Mouse (Mus musculus) layer of hippocampus, adult 2 months (tissue): ENCODE results near the gene Gnb5. TPM values are rescaled to one million over a fixed set of nuclear protein-coding genes. Genes with fewer than 3 reads are reported as not detected.

Experiments used
- DNase-seq, 2 experiments: peaks; one replicate each; pipeline ENCODE4 v3.0.0; 2022; ENCODE audit warnings: low spot score in 2 of 2
- H3K27ac ChIP-seq: fragments of 200-600 bp; 2 replicates; pipeline ENCODE4 v1.8.1; 2022
- H3K4me3 ChIP-seq: fragments of 200-600 bp; 2 replicates; pipeline ENCODE4 v1.8.1; 2022; ENCODE audit warnings: mild to moderate bottlenecking
- CTCF ChIP-seq: fragments of 200-600 bp; conservative IDR thresholded peaks from 2 replicates; pipeline ENCODE4 v1.8.1; 2022; ENCODE audit warnings: antibody characterized with exemption, mild to moderate bottlenecking, moderate library complexity
- total RNA-seq, 2 experiments: library from RNA; stranded (reverse); gene quantifications; 2 replicates each; pipeline ENCODE4 v1.2.3; 2021

Gnb5 gene
- total RNA-seq, 2 experiments from 2014 or later = 125 to 127 TPM

GRCm38 (mm10) chr9:75313832-75314516 is 7.9 kb downstream of the Gnb5 start:
- TF ChIP-seq CTCF = peak; percentile 36
- Histone ChIP-seq H3K27ac (peak overlapping the region; percentile 94), H3K4me3 (peak overlapping the region; percentile 93)
- DNase-seq = peak; percentile 86 to 88

GRCm38 (mm10) chr9:75314517-75315105 is 8.5 kb downstream of the Gnb5 start:
- DNase-seq = peak in 1 of 2 experiments; percentile 28
- TF ChIP-seq CTCF = no peak

GRCm38 (mm10) chr9:75315238-75315637 is 9.2 kb downstream of the Gnb5 start:
- Histone ChIP-seq H3K27ac (peak overlapping the region; percentile 94; the same call in 1 of the 2 replicates), H3K4me3 (peak overlapping the region; percentile 93)
- no peak for DNase-seq
- TF ChIP-seq CTCF = no peak

More at GRCm38 (mm10) chr9:75314517-75315105, 8.5 kb downstream of the Gnb5 start:
- H3K4me3 ChIP-seq = peak overlapping the region; percentile 93
- H3K27ac ChIP-seq = peak overlapping the region; percentile 94

GRCm38 (mm10) chr9:75316771-75317170 is 10.7 kb downstream of the Gnb5 start:
- no peak for DNase-seq
- no peak overlapping the region for H3K27ac ChIP-seq
- no peak overlapping the region for H3K4me3 ChIP-seq
- no peak for TF ChIP-seq CTCF

GRCm38 (mm10) chr9:75318196-75318595 is 12.1 kb downstream of the Gnb5 start:
- Histone ChIP-seq H3K4me3 (no peak overlapping the region), H3K27ac (peak overlapping the region; percentile 69; the same call in 1 of the 2 replicates)
- no peak for DNase-seq
- no peak for TF ChIP-seq CTCF

GRCm38 (mm10) chr9:75319365-75319764 is 13.3 kb downstream of the Gnb5 start:
- TF ChIP-seq CTCF = peak; percentile 67
- no peak overlapping the region for H3K4me3 ChIP-seq
- peak; percentile 42 to 52 for DNase-seq
- H3K27ac ChIP-seq = peak overlapping the region; percentile 69

GRCm38 (mm10) chr9:75322099-75322885 is 16.2 kb downstream of the Gnb5 start:
- DNase-seq = peak in 1 of 2 experiments; percentile 47
- H3K27ac ChIP-seq = peak overlapping the region; percentile 87
- no peak for TF ChIP-seq CTCF

GRCm38 (mm10) chr9:75328047-75328446 is 22.0 kb downstream of the Gnb5 start:
- no peak for TF ChIP-seq CTCF
- DNase-seq = no peak
- H3K4me3 ChIP-seq = no peak overlapping the region
- no peak overlapping the region for H3K27ac ChIP-seq

More at GRCm38 (mm10) chr9:75322099-75322885, 16.2 kb downstream of the Gnb5 start:
- no peak overlapping the region for H3K4me3 ChIP-seq

- peak in 1 of 2 experiments; percentile 58 for DNase-seq
- no peak overlapping the region for H3K4me3 ChIP-seq
- no peak for TF ChIP-seq CTCF
- 0 out of 2 replicates have a peak overlapping the region, but pooled peaks have one; percentile 32 for H3K27ac ChIP-seq
These were observed 24.7 kb downstream of the Gnb5 start for GRCm38 (mm10) chr9:75330821-75331220.

GRCm38 (mm10) chr9:75334440-75334839 is 28.4 kb downstream of the Gnb5 start:
- DNase-seq = no peak
- H3K4me3 ChIP-seq = no peak overlapping the region
- peak; percentile 38; the same call in 1 of the 2 replicates for TF ChIP-seq CTCF
- H3K27ac ChIP-seq = no peak overlapping the region

GRCm38 (mm10) chr9:75338016-75338415 is 31.9 kb downstream of the Gnb5 start:
- DNase-seq = peak; percentile 72 to 86
- Histone ChIP-seq H3K4me3 (no peak overlapping the region), H3K27ac (peak overlapping the region; percentile 62; the same call in 1 of the 2 replicates)
- TF ChIP-seq CTCF = no peak

- TF ChIP-seq CTCF = no peak
- no peak for DNase-seq
- H3K4me3 ChIP-seq = no peak overlapping the region
- H3K27ac ChIP-seq = no peak overlapping the region
These were observed 36.3 kb downstream of the Gnb5 start for GRCm38 (mm10) chr9:75342433-75342832.

GRCm38 (mm10) chr9:75347458-75347857 is 41.4 kb downstream of the Gnb5 start, which contains the start of gene Bcl2l10:
TSS of gene Bcl2l10 (plus strand) at chr9:75347758.
- DNase-seq = no peak
- Histone ChIP-seq H3K27ac (no peak within 1 kb of the TSS), H3K4me3 (no peak within 1 kb of the TSS)
- no peak for TF ChIP-seq CTCF
